Comparison of ENCODE assay signal across 8 mouse cellular contexts in genomic region chr3:32398175-32398538, GRCm38 (mm10). TPM values are rescaled to one million over a fixed set of nuclear protein-coding genes. Genes with fewer than 3 reads are reported as not detected.
DNase-seq lines count a peak whose midpoint lies in the region; ATAC-seq and TF ChIP-seq lines count a peak whose summit lies in the region.

No protein-coding gene starts in this region.

- H3K9me3 ChIP-seq in embryonic facial prominence, embryonic 11.5 days (replicated peaks; ENCODE audit: control insufficient read depth, low read length), result no peaks in the 10 kb centered on the region
- H3K9me3 ChIP-seq in intestine, embryonic 14.5 days (ENCODE audit: control insufficient read depth, low read length), result no peaks in the 10 kb centered on the region

- DNase-seq in lung, adult 2 months, result no peak
- DNase-seq in lung, adult 18-20 months, result no peak
- no peak for DNase-seq in embryonic facial prominence, embryonic 11.5 days (ENCODE audit: low spot score)
- no peak for DNase-seq in intestine, embryonic 14.5 days (ENCODE audit: low spot score)
- no peak for DNase-seq in left cerebral cortex, adult 9 months (ENCODE audit: low spot score in 2 of 2)
- DNase-seq in thymus, postnatal 10 days (ENCODE audit: low spot score in 2 of 2), result no peak
- DNase-seq in frontal cortex, postnatal 36 days (ENCODE audit: low spot score in 2 of 2), result no peak

- no peaks in the 10 kb centered on the region for H3K27me3 ChIP-seq in embryonic facial prominence, embryonic 11.5 days (ENCODE audit: control insufficient read depth, insufficient read depth, low read length)
- H3K27me3 ChIP-seq in intestine, embryonic 14.5 days (replicated peaks; ENCODE audit: control insufficient read depth, insufficient read depth, low read length), result no peaks in the 10 kb centered on the region
- H3K27me3 ChIP-seq in myocyte (ENCODE audit: control insufficient read depth, insufficient read depth, insufficient read length), result no peaks in the 10 kb centered on the region

- ATAC-seq in embryonic facial prominence, embryonic 11.5 days (replicated peaks; ENCODE audit: insufficient number of reproducible peaks, low FRiP score, low TSS enrichment, low read depth), result no peak
- no peak for ATAC-seq in intestine, embryonic 14.5 days (replicated peaks; ENCODE audit: low FRiP score, low TSS enrichment, low read depth)

- 0% methylated on average over 7 of the region's 7 CpGs for WGBS in lung, adult 2 months
- 2% methylated on average over 7 of the region's 7 CpGs for WGBS in embryonic facial prominence, embryonic 11.5 days
- under 1% methylated on average over 7 of the region's 7 CpGs for WGBS in intestine, embryonic 14.5 days

- peak overlapping the region; percentile 75 for H3ac ChIP-seq in myocyte (ENCODE audit: control insufficient read depth, insufficient read length)

- TF ChIP-seq POLR2A in lung, adult 2 months (IDR thresholded peaks at IDR 0.05; ENCODE audit: borderline replicate concordance, extremely low read depth, low read depth, low read length), result no peak
- TF ChIP-seq POLR2A in myocyte (IDR thresholded peaks at IDR 0.05; ENCODE audit: insufficient read length, low read depth), result no peak

- H3K9ac ChIP-seq in embryonic facial prominence, embryonic 11.5 days (replicated peaks; ENCODE audit: low read length), result peak overlapping the region; percentile 93; the same call in 1 of the 2 replicates
- peak overlapping the region; percentile 94 for H3K9ac ChIP-seq in intestine, embryonic 14.5 days (ENCODE audit: low read length)

- H3K4me2 ChIP-seq in embryonic facial prominence, embryonic 11.5 days (ENCODE audit: low read depth, low read length), result peak overlapping the region; percentile 53
- peak overlapping the region; percentile 68 for H3K4me2 ChIP-seq in intestine, embryonic 14.5 days (ENCODE audit: low read length)
- H3K4me2 ChIP-seq in myocyte (ENCODE audit: low read depth), result peak overlapping the region; percentile 95

- peak overlapping the region; percentile 99 for H3K4me3 ChIP-seq in lung, adult 2 months (replicated peaks; ENCODE audit: extremely low read depth, low read depth, low read length)
- H3K4me3 ChIP-seq in embryonic facial prominence, embryonic 11.5 days (ENCODE audit: low read depth, low read length), result peak overlapping the region; percentile 91
- peak overlapping the region; percentile 82 for H3K4me3 ChIP-seq in intestine, embryonic 14.5 days (ENCODE audit: low read depth, low read length)
- H3K4me3 ChIP-seq in myocyte, result peak overlapping the region; percentile 70

- H3K79me2 ChIP-seq in myocyte (ENCODE audit: control insufficient read depth, insufficient read depth), result peaks cover 56% of the 10 kb centered on the region

- H3K36me3 ChIP-seq in embryonic facial prominence, embryonic 11.5 days (replicated peaks; ENCODE audit: control insufficient read depth, insufficient read depth, low read depth, low read length), result no peaks in the 10 kb centered on the region
- no peaks in the 10 kb centered on the region for H3K36me3 ChIP-seq in intestine, embryonic 14.5 days (ENCODE audit: control insufficient read depth, insufficient read depth, low read length)
- no peaks in the 10 kb centered on the region for H3K36me3 ChIP-seq in myocyte (ENCODE audit: control insufficient read depth, insufficient read depth)

- no peak for TF ChIP-seq CTCF in lung, adult 2 months (IDR thresholded peaks at IDR 0.05; ENCODE audit: insufficient read depth, low read length)

- no peak overlapping the region for H3K27ac ChIP-seq in embryonic facial prominence, embryonic 11.5 days (replicated peaks; ENCODE audit: low read depth, low read length)
- 0 out of 2 replicates have a peak overlapping the region, but pooled peaks have one; percentile 96 for H3K27ac ChIP-seq in intestine, embryonic 14.5 days (ENCODE audit: low read depth)

- peaks cover 29% of the 10 kb centered on the region for H3K4me1 ChIP-seq in lung, adult 2 months (ENCODE audit: control insufficient read depth, insufficient read depth, low read length)
- H3K4me1 ChIP-seq in embryonic facial prominence, embryonic 11.5 days (ENCODE audit: control insufficient read depth, insufficient read depth, low read length), result no peaks in the 10 kb centered on the region; the same call in 1 of the 2 replicates
- peaks cover 26% of the 10 kb centered on the region for H3K4me1 ChIP-seq in intestine, embryonic 14.5 days (replicated peaks; ENCODE audit: control insufficient read depth, insufficient read depth, low read length)

TF ChIP-seq in myocyte, 11 proteins besides CTCF, POLR2A, EP300 and RAD21:
- TF ChIP-seq USF1 (IDR thresholded peaks at IDR 0.05; ENCODE audit: low read depth) (peak; percentile 10), TCF12 (IDR thresholded peaks at IDR 0.05; ENCODE audit: insufficient read depth, poor library complexity, severe bottlenecking) (no peak)

RNA-seq across cellular contexts. Expression of gene Pik3ca, which starts 0.7 kb away (rescaled TPM):
- 6.7 and 11.4 TPM in 2 replicates for polyA plus RNA-seq in lung, adult 2 months (2012; rRNA removed)
- 18.0 and 23.3 TPM in 2 replicates for polyA plus RNA-seq in embryonic facial prominence, embryonic 11.5 days (2014; fragmentation: Nextera tagmentation; extraction: Ambion mirVana)
- polyA plus RNA-seq in intestine, embryonic 14.5 days (2014; fragmentation: Nextera tagmentation; extraction: Ambion mirVana), result 16.7 and 19.1 TPM in 2 replicates
- polyA plus RNA-seq in myocyte (2012; fragmentation: generic; extraction: Trizol), result 11.7 TPM

RNA-seq across cellular contexts. Expression of gene Zmat3, which starts 32.3 kb away (rescaled TPM):
- 7.3 and 10.8 TPM in 2 replicates for polyA plus RNA-seq in lung, adult 2 months (2012; rRNA removed)
- polyA plus RNA-seq in embryonic facial prominence, embryonic 11.5 days (2014; fragmentation: Nextera tagmentation; extraction: Ambion mirVana), result 6.8 and 8.2 TPM in 2 replicates
- 5.9 and 7.7 TPM in 2 replicates for polyA plus RNA-seq in intestine, embryonic 14.5 days (2014; fragmentation: Nextera tagmentation; extraction: Ambion mirVana)
- polyA plus RNA-seq in myocyte (2012; fragmentation: generic; extraction: Trizol), result 13.0 TPM
